Mouse (Mus musculus): ENCODE measurements around the gene Slc46a1. TPM values are rescaled to one million over a fixed set of nuclear protein-coding genes. Genes with fewer than 3 reads are reported as not detected.

Gene Slc46a1
- 8.3 and 11.2 TPM in 2 replicates for polyA plus RNA-seq (2012; rRNA removed)

DNA sequence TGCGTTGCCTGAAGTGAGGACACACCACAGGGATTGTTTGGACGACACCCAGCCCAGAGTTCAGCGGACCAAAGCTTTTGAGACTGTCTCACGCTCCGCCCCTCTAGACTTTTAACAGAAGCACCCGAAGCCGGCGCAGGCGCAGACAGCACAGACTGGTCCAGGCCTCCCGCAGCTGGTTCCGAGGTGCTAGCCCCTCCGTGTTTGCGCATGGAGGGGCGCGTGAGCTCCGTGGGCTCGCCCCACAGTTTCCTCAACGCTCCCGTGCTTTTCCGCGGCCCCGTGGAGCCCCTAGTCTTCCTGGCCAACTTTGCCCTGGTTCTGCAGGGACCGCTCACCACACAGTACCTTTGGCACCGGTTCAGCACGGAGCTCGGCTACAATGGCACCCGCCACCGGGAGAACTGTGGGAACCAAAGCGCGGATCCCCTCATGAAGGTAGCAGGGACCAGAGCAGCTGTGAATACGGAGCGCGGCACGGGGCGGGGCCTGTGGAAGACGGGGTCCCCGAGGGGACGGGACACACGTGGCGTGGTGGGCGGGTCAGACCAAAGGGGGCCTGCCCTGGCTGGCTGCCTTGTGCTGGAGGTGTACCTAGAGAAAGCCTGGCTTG is at the start of gene Slc46a1:
Gene Slc46a1 (plus strand): TSS at position 130 of the 613 bp plus-strand sequence.
- WGBS = under 1% methylated on average over 41 of the region's 41 CpGs
- Histone ChIP-seq H3K27me3 (ENCODE audit: control insufficient read depth, insufficient read depth, low read length) (no peaks in the 10 kb centered on the region), H3K4me1 (replicated peaks; ENCODE audit: control insufficient read depth, insufficient read depth, low read length) (peaks cover 12% of the 10 kb centered on the region; the same call in 1 of the 2 replicates), H3K36me3 (ENCODE audit: control insufficient read depth, insufficient read depth, low read length) (no peaks in the 10 kb centered on the region), H3K27ac (ENCODE audit: control insufficient read depth, insufficient read depth, low read length) (no peak within 1 kb of the TSS), H3K4me3 (ENCODE audit: control insufficient read depth, insufficient read depth, low read length) (peak within 1 kb of the TSS; percentile 70)
- peak; percentile 73 for DNase-seq
- TF ChIP-seq CTCF (IDR thresholded peaks at IDR 0.05; ENCODE audit: borderline replicate concordance, control insufficient read depth, extremely low read depth, insufficient read depth, low read length, poor library complexity) = 0 out of 2 replicates have a peak, but pooled peaks have one; percentile 23
- no peak; the same call in 1 of the 2 replicates for TF ChIP-seq POLR2A (IDR thresholded peaks at IDR 0.05; ENCODE audit: control insufficient read depth, extremely low read depth, insufficient read depth, low read length, poor library complexity)

DNA sequence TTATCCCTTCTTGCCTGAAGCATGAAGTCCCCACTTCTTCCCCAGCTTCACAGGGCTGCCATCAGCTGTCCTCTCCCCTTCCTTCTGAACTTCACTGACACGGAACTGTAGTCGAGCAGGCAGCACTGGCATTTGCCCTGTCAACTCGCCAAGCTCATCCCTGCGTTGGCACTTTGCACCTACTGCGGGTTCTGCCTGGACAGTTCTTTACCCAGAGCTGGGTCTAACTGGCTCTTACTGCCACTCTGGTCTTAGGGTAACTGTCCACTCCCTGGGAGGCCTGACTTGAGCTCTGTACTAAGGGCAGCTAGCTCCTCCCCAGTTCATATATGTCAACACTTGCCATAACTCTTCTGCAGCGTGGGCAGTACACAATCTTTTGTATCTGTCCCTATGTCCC is 48.6 kb upstream of the Slc46a1 start:
- no peak for TF ChIP-seq CTCF (IDR thresholded peaks at IDR 0.05; ENCODE audit: borderline replicate concordance, control insufficient read depth, extremely low read depth, insufficient read depth, low read length, poor library complexity)
- TF ChIP-seq POLR2A (IDR thresholded peaks at IDR 0.05; ENCODE audit: control insufficient read depth, extremely low read depth, insufficient read depth, low read length, poor library complexity) = no peak
- H3K27me3 ChIP-seq (ENCODE audit: control insufficient read depth, insufficient read depth, low read length) = no peaks in the 10 kb centered on the region
- no peak for DNase-seq
- no peak overlapping the region for H3K27ac ChIP-seq (ENCODE audit: control insufficient read depth, insufficient read depth, low read length)
- no peak overlapping the region for H3K4me3 ChIP-seq (ENCODE audit: control insufficient read depth, insufficient read depth, low read length)
- 91% methylated on average over 6 of the region's 6 CpGs for WGBS
- H3K4me1 ChIP-seq (replicated peaks; ENCODE audit: control insufficient read depth, insufficient read depth, low read length) = no peaks in the 10 kb centered on the region
- H3K36me3 ChIP-seq (ENCODE audit: control insufficient read depth, insufficient read depth, low read length) = no peaks in the 10 kb centered on the region

DNA sequence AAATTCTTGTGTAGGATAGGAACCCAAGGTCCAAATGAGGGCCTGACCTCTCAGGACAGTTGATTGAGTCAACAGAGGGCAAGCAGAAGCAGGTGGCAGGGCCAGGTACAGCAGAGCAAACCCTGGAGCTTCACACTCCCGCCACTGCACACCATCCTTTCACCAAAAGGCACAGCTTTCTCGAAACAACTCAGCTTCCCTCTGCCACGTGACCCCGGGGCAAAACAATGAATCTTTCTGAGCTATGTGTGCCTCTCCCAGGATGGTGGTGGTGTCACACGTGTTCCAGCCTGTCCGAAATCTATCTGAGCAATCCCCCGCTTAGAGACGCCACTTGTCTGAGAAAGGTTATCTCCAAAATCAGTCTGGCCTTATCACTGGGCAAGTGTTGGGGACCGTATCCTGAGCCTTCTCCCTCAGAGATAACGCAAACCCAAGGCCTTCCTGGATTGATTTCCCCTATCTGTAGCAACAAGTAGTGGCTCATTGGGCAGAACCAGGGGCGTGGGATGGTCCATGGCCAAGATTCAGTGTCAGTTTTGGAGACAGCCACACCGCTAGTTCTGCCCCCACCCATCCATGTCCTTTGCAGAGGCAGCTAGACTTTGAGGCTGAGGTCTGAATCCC is 45.1 kb upstream of the Slc46a1 start:
- Histone ChIP-seq H3K27me3 (ENCODE audit: control insufficient read depth, insufficient read depth, low read length) (no peaks in the 10 kb centered on the region), H3K27ac (ENCODE audit: control insufficient read depth, insufficient read depth, low read length) (no peak overlapping the region), H3K4me3 (ENCODE audit: control insufficient read depth, insufficient read depth, low read length) (no peak overlapping the region), H3K36me3 (ENCODE audit: control insufficient read depth, insufficient read depth, low read length) (no peaks in the 10 kb centered on the region), H3K4me1 (replicated peaks; ENCODE audit: control insufficient read depth, insufficient read depth, low read length) (no peaks in the 10 kb centered on the region)
- DNase-seq = no peak
- 69% methylated on average over 12 of the region's 12 CpGs for WGBS
- TF ChIP-seq POLR2A (IDR thresholded peaks at IDR 0.05; ENCODE audit: control insufficient read depth, extremely low read depth, insufficient read depth, low read length, poor library complexity) = no peak
- no peak for TF ChIP-seq CTCF (IDR thresholded peaks at IDR 0.05; ENCODE audit: borderline replicate concordance, control insufficient read depth, extremely low read depth, insufficient read depth, low read length, poor library complexity)

DNA sequence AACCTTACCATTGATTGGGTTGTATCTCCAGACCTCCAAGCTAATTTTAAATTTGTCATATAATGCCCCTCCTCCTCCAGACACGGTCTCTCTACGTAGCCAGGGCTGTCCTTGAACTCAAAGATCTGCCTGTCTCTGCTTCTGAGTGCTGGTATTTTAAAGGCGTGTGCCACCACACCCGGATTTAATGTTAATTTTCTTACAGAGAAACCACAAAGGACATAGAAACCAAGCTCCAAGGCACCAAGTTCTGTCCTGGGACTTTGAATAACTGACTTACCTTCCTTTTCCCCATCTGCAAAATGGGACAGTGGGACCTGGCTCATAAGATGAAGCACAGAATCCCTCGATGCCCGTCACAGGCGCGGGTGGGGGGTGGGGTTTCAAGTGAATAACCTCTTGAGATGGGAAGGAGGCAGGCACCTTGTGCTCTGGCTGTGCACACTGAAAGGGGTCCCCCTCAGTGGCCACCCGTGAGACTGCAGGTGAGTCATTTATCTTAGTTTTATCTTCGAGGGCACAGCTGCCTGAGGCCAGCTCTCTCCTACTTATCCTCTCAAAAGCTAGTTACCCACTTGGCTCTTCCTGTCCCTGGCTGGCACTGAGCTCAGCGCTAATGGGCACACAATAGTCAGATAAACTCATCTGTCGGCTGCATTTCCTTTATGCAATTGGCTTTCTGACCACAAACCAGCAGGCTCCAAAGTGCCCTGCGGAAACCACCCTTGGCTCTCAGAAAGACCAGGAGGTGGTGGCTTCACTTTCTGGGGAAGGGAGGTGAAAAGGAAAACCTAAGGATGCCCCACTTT is 44.1 kb upstream of the Slc46a1 start:
- Histone ChIP-seq H3K4me1 (replicated peaks; ENCODE audit: control insufficient read depth, insufficient read depth, low read length) (no peaks in the 10 kb centered on the region), H3K27me3 (ENCODE audit: control insufficient read depth, insufficient read depth, low read length) (no peaks in the 10 kb centered on the region), H3K36me3 (ENCODE audit: control insufficient read depth, insufficient read depth, low read length) (no peaks in the 10 kb centered on the region), H3K4me3 (ENCODE audit: control insufficient read depth, insufficient read depth, low read length) (no peak overlapping the region), H3K27ac (ENCODE audit: control insufficient read depth, insufficient read depth, low read length) (no peak overlapping the region)
- no peak for DNase-seq
- WGBS = 42% methylated on average over 13 of the region's 13 CpGs
- no peak for TF ChIP-seq CTCF (IDR thresholded peaks at IDR 0.05; ENCODE audit: borderline replicate concordance, control insufficient read depth, extremely low read depth, insufficient read depth, low read length, poor library complexity)
- TF ChIP-seq POLR2A (IDR thresholded peaks at IDR 0.05; ENCODE audit: control insufficient read depth, extremely low read depth, insufficient read depth, low read length, poor library complexity) = no peak

DNA sequence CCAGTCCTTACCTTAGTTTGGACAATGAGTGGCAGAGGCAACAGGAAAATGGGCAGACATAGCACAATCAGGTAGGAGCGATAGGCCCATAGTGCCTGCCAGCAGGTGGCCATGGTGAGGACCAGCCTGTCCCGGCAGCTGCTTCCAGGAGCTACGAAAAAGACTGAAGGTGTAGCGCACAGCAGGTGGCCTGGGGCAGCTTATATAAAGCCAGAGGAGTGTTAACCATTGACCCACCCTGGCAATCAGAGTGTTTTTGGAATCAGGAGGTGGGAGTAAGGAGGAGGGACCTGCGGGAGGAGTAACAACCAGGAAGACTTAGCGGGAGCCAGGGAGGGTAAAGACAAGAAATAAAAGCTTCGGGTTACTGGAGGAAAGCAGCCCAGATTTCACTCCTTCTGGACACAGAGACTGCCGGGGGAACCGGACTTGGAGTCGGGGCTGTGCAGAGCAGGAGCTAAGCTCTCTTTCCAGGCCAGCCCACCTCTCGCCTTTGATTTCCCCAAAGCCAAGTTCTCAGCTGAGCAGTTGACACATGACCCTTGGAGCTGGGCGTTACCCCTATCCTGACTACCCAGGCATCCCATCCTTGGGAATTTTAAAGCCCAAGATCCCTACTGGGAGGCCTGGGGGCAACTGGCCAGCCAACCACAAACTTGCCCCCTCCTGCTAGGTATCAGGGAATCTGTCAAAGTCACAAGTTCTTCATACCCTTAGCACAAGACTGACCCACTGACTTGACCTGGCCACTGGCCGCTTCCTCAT is 43.3 kb upstream of the Slc46a1 start, which contains the start of gene Slc13a2:
Gene Slc13a2 (minus strand): TSS at position 163 of the 765 bp plus-strand sequence.
- H3K4me3 ChIP-seq (ENCODE audit: control insufficient read depth, insufficient read depth, low read length) = no peak within 1 kb of the TSS
- H3K27ac ChIP-seq (ENCODE audit: control insufficient read depth, insufficient read depth, low read length) = no peak within 1 kb of the TSS
- 50% methylated on average over 13 of the region's 13 CpGs for WGBS
- no peak for DNase-seq
- no peaks in the 10 kb centered on the region for H3K36me3 ChIP-seq (ENCODE audit: control insufficient read depth, insufficient read depth, low read length)
- no peaks in the 10 kb centered on the region for H3K4me1 ChIP-seq (replicated peaks; ENCODE audit: control insufficient read depth, insufficient read depth, low read length)
- TF ChIP-seq CTCF (IDR thresholded peaks at IDR 0.05; ENCODE audit: borderline replicate concordance, control insufficient read depth, extremely low read depth, insufficient read depth, low read length, poor library complexity) (no peak), POLR2A (IDR thresholded peaks at IDR 0.05; ENCODE audit: control insufficient read depth, extremely low read depth, insufficient read depth, low read length, poor library complexity) (no peak)
- no peaks in the 10 kb centered on the region for H3K27me3 ChIP-seq (ENCODE audit: control insufficient read depth, insufficient read depth, low read length)

DNA sequence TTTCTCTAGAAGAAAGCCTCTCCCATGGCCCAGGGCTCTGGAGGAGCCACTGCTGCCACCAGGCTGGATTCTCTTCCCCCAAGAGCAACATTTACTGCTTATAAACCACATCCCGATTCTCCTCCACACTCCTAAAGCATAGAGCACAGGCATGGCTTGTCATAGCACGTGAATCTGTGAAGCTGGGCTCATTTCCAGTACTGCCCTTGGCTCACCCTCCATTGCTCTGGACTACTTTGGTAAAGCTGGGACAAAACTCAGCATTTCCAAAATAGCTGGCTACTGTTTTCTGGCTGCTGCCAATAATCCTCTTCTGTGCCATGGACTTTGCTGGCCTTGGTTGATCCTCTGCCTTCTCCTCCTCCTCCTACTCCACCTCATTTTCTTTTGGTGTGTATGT is 41.1 kb upstream of the Slc46a1 start:
- no peaks in the 10 kb centered on the region for H3K27me3 ChIP-seq (ENCODE audit: control insufficient read depth, insufficient read depth, low read length)
- H3K36me3 ChIP-seq (ENCODE audit: control insufficient read depth, insufficient read depth, low read length) = no peaks in the 10 kb centered on the region
- DNase-seq = no peak
- no peak overlapping the region for H3K27ac ChIP-seq (ENCODE audit: control insufficient read depth, insufficient read depth, low read length)
- H3K4me1 ChIP-seq (replicated peaks; ENCODE audit: control insufficient read depth, insufficient read depth, low read length) = no peaks in the 10 kb centered on the region
- WGBS = 91% methylated on average over 2 of the region's 2 CpGs
- no peak overlapping the region for H3K4me3 ChIP-seq (ENCODE audit: control insufficient read depth, insufficient read depth, low read length)
- TF ChIP-seq CTCF (IDR thresholded peaks at IDR 0.05; ENCODE audit: borderline replicate concordance, control insufficient read depth, extremely low read depth, insufficient read depth, low read length, poor library complexity) = no peak
- no peak for TF ChIP-seq POLR2A (IDR thresholded peaks at IDR 0.05; ENCODE audit: control insufficient read depth, extremely low read depth, insufficient read depth, low read length, poor library complexity)
